Mouse (Mus musculus): Measurements from ENCODE around the gene Foxg1. TPM values are rescaled to one million over a fixed set of nuclear protein-coding genes. Genes with fewer than 3 reads are reported as not detected.
A peak's percentile ranks its signal among the peaks of the same experiment; 100 is the strongest.

Foxg1 gene
- total and polyA plus RNA-seq, 2 experiments from 2014 or later: 50.8 to 79.4 TPM

DNA sequence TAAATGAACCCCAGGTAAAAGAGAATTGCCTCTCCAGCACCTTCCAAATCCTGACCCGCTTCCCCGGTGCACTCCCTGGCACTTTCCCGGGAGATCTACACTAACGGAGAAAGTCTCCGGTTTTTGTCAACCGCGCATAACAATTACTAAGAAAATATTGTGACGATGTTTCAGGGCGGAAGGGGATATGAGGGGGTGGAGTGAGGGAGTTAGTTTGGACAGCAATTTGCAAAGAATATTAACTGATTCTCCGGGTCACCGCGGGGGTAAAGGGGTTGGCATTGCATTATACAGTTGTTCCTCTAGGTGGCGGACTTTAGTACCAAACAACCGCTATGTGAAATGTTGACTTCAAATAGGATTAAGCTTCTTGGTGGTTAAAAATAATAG is 7.9 kb upstream of the Foxg1 start:
- WGBS: under 1% methylated on average over 14 of the region's 14 CpGs
- no peaks in the 10 kb centered on the region for H3K27me3 ChIP-seq (ENCODE audit: insufficient read depth, low read length)
- no peaks in the 10 kb centered on the region for H3K36me3 ChIP-seq (ENCODE audit: insufficient read depth)
- H3K27ac ChIP-seq (ENCODE audit: low read depth, low read length): peak overlapping the region; percentile 100
- H3K9me3 ChIP-seq (ENCODE audit: low read length): no peaks in the 10 kb centered on the region
- peak; percentile 86 for DNase-seq
- H3K9ac ChIP-seq: peak overlapping the region; percentile 99
- H3K4me1 ChIP-seq (ENCODE audit: insufficient read depth): peaks cover 23% of the 10 kb centered on the region; the same call in 1 of the 2 replicates
- TF ChIP-seq CTCF (IDR thresholded peaks at IDR 0.05; ENCODE audit: low read depth): peak; percentile 70
- peak overlapping the region; percentile 39 for H3K4me3 ChIP-seq (ENCODE audit: low read depth, low read length)
- peak overlapping the region; percentile 70 for H3K4me2 ChIP-seq (ENCODE audit: low read depth)
- no peak for ATAC-seq

DNA sequence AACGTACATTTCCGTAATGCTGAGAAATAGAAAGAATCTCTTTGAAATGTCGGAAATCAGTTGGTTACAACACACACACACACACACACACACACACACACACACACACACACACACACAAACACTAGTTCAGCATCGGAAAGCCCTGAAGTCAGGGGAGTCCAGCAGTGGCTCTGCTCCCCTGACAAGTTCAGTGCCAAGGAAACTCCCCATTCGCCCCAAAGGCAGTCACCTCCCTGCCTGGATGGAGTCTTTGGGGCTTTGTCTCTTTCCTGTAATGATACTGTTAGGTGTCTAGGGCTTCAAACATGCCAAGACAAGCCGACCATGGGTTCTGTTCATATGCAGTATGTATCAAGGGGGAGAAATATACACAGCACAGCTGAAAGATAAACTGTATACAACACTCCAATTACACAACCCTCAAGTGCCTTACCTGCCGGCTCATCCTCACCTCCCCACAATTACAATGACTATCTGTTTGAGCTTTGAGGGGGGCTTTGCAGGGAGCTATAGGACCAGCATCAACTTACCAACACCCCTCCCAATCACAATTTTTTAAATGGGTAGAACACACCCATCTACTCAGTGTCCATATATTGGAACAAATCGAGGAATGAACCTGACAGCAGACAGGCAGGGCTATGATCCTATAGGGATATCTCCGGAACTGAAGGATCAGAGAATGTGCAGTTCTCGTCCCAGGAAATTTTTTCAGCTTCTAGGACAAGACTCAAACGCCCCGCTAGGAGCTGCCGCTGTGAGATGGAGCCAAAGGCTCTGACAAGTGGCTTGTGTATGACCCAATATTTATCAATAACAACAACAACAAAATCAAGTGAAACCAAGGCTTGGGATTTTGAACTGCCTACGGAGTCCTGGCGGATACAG is 6.8 kb upstream of the Foxg1 start:
- peak; percentile 81 for DNase-seq
- Histone ChIP-seq H3K9me3 (ENCODE audit: low read length) (no peaks in the 10 kb centered on the region), H3K27ac (ENCODE audit: low read depth, low read length) (peak overlapping the region; percentile 100), H3K36me3 (ENCODE audit: insufficient read depth) (no peaks in the 10 kb centered on the region), H3K27me3 (ENCODE audit: insufficient read depth, low read length) (no peaks in the 10 kb centered on the region), H3K4me1 (ENCODE audit: insufficient read depth) (peaks cover 27% of the 10 kb centered on the region; the same call in 1 of the 2 replicates), H3K9ac (peak overlapping the region; percentile 99), H3K4me3 (ENCODE audit: low read depth, low read length) (peak overlapping the region; percentile 83), H3K4me2 (ENCODE audit: low read depth) (peak overlapping the region; percentile 70)
- 3% methylated on average over 15 of the region's 15 CpGs for WGBS
- peak; percentile 6; the same call in 1 of the 2 replicates for ATAC-seq
- TF ChIP-seq CTCF (IDR thresholded peaks at IDR 0.05; ENCODE audit: low read depth): no peak; the same call in 1 of the 2 replicates

DNA sequence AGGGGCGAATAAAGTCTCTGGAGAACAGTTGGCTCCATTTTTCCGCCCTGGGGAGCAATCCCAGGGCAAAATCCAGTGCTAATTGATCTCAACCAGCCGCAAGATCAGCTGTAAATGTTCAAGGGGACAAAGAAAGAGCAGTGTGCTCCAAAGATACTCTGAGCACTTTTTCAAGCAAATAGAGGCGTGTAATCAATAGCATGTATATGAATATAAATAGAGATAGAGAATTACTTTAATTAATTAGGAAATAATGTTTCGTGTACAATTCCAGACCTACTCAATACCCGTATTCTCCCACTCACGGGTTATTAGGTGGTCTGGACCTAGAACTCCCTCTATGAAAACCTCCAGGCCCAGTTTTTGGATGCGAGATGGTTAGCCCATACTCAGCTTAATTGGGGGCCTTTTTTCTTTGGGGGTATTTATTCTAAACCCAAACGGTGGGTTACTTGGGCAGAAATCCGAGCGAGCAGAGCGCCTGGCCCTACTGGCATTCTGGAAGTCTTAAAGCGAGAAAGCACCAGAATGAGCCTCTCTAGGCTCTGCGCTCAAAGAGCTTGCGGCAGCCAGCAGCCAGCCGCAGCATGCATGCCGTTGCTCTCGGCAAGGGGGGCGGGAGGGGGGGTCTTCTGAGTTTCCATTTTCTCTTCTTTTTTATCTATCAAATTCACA is 6.0 kb upstream of the Foxg1 start:
- no peak for TF ChIP-seq CTCF (IDR thresholded peaks at IDR 0.05; ENCODE audit: low read depth)
- ATAC-seq (peak; percentile 23), DNase-seq (peak; percentile 76)
- Histone ChIP-seq H3K9me3 (ENCODE audit: low read length) (no peaks in the 10 kb centered on the region), H3K9ac (peak overlapping the region; percentile 99), H3K27me3 (ENCODE audit: insufficient read depth, low read length) (no peaks in the 10 kb centered on the region), H3K4me1 (ENCODE audit: insufficient read depth) (peaks cover 27% of the 10 kb centered on the region; the same call in 1 of the 2 replicates), H3K4me2 (ENCODE audit: low read depth) (peak overlapping the region; percentile 70), H3K27ac (ENCODE audit: low read depth, low read length) (peak overlapping the region; percentile 100), H3K36me3 (ENCODE audit: insufficient read depth) (no peaks in the 10 kb centered on the region), H3K4me3 (ENCODE audit: low read depth, low read length) (peak overlapping the region; percentile 83)
- 3% methylated on average over 19 of the region's 19 CpGs for WGBS

DNA sequence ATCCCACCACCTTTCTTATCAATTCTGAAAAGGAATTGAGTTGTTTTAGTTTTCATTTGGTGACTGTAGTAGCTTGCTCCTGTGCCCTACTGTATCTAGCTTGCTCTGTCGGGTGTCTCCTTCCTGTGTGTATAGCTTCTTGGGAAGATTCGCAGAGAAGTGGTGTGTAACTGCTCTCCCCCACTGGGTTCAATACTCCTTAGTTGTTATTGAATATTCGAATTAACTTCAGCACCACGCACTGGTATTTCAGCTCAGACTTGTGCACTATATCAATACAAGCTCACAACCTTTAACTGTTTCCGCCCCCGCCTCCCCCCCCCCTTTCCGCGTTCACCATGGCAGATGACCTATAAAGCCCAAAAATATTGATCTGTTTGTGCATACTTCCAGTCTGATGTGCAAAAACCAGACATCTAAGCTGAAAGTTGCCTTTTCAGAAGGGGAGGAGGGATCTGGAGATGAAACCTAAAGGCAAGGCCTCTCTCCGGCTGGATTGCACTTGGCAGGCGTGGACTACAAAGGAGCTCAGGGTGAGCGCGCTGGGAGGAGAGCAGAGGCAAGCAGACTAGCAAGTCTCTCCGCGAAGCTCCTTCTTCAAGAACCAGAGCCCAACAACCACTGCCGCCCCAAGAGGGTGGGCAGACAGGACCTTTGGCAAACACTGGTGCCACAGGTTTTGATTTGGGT is 5.0 kb upstream of the Foxg1 start:
- under 1% methylated on average over 15 of the region's 15 CpGs for WGBS
- Histone ChIP-seq H3K27me3 (ENCODE audit: insufficient read depth, low read length) (no peaks in the 10 kb centered on the region), H3K9ac (peak overlapping the region; percentile 99), H3K4me2 (ENCODE audit: low read depth) (peak overlapping the region; percentile 70), H3K27ac (ENCODE audit: low read depth, low read length) (peak overlapping the region; percentile 100), H3K36me3 (ENCODE audit: insufficient read depth) (no peaks in the 10 kb centered on the region), H3K4me3 (ENCODE audit: low read depth, low read length) (peak overlapping the region; percentile 83), H3K9me3 (ENCODE audit: low read length) (no peaks in the 10 kb centered on the region), H3K4me1 (ENCODE audit: insufficient read depth) (peaks cover 27% of the 10 kb centered on the region; the same call in 1 of the 2 replicates)
- ATAC-seq: peak; percentile 58
- no peak for TF ChIP-seq CTCF (IDR thresholded peaks at IDR 0.05; ENCODE audit: low read depth)
- peak; percentile 91 for DNase-seq

DNA sequence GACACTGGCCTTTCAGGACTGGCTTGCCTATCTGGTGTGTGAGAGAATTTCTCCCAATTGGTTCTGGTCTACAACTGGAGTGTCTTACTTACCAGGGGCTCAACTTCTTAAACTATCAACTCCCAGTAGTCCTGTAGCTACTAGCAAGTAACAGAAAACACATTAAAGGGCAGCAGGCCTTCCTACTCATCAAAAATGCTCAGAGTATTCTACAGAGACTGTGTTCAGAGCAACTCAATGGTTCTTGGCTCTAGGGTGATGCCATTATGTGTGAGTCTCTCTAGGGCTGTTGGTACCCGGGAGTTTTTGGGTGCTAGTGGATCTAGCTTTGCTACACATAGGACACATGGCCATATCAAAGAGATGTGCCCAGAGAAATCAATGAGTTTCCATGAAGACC is 3.5 kb upstream of the Foxg1 start:
- Histone ChIP-seq H3K4me2 (ENCODE audit: low read depth) (peak overlapping the region; percentile 70), H3K36me3 (ENCODE audit: insufficient read depth) (no peaks in the 10 kb centered on the region), H3K4me3 (ENCODE audit: low read depth, low read length) (peak overlapping the region; percentile 83), H3K4me1 (ENCODE audit: insufficient read depth) (peaks cover 17% of the 10 kb centered on the region; the same call in 1 of the 2 replicates), H3K9me3 (ENCODE audit: low read length) (no peaks in the 10 kb centered on the region), H3K9ac (peak overlapping the region; percentile 99), H3K27ac (ENCODE audit: low read depth, low read length) (peak overlapping the region; percentile 100), H3K27me3 (ENCODE audit: insufficient read depth, low read length) (no peaks in the 10 kb centered on the region)
- no peak for DNase-seq
- 3% methylated on average over 1 of the region's 1 CpGs for WGBS
- ATAC-seq: no peak
- TF ChIP-seq CTCF (IDR thresholded peaks at IDR 0.05; ENCODE audit: low read depth): no peak

DNA sequence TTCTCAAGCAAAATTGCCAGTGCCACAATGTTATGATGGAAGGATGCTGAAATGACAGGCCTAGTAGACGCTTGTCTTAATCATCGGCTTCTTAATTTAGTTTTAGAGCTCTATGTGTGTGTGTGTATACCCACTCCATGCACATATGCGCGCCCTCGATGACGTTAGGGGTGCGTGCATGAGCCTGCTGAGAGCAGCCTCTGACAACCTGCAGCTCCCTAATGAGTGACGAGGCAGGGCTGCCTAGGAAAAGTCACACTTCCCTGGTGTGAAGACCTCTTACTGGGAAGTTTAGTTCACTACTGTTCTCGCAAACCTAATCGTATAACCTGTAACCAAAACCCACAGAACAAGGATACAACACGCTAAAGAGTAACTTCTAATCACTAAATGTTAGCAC is 3.0 kb upstream of the Foxg1 start:
- Histone ChIP-seq H3K27ac (ENCODE audit: low read depth, low read length) (peak overlapping the region; percentile 100), H3K4me1 (ENCODE audit: insufficient read depth) (0 out of 2 replicates have a peak, but pooled peaks cover 17% of the 10 kb centered on the region), H3K27me3 (ENCODE audit: insufficient read depth, low read length) (no peaks in the 10 kb centered on the region), H3K36me3 (ENCODE audit: insufficient read depth) (no peaks in the 10 kb centered on the region), H3K4me3 (ENCODE audit: low read depth, low read length) (peak overlapping the region; percentile 83), H3K4me2 (ENCODE audit: low read depth) (peak overlapping the region; percentile 70), H3K9me3 (ENCODE audit: low read length) (no peaks in the 10 kb centered on the region), H3K9ac (peak overlapping the region; percentile 99)
- 4% methylated on average over 11 of the region's 11 CpGs for WGBS
- ATAC-seq (no peak), DNase-seq (peak; percentile 85)
- no peak for TF ChIP-seq CTCF (IDR thresholded peaks at IDR 0.05; ENCODE audit: low read depth)

All from forebrain, postnatal 0 days (tissue).